Mouse (Mus musculus) megakaryocyte, embryonic 14.5 days (primary cell): Measurements from ENCODE around the gene Gm1979.
"Not testable (repeated sequence)": the region's sequence is repeated elsewhere in the genome, so short reads cannot be mapped to it uniquely, and the experiment has no call there.

Experiments used
- FLI1 ChIP-seq: IDR thresholded peaks from 2 replicates; pipeline ENCODE4 v1.6.1; 2012; ENCODE audit warnings: low read length, inconsistent platforms, mixed read lengths
- GATA1 ChIP-seq: IDR thresholded peaks from 3 replicates; pipeline ENCODE4 v1.6.1; 2012; ENCODE audit warnings: mixed read lengths, low read length, inconsistent platforms, borderline replicate concordance

DNA sequence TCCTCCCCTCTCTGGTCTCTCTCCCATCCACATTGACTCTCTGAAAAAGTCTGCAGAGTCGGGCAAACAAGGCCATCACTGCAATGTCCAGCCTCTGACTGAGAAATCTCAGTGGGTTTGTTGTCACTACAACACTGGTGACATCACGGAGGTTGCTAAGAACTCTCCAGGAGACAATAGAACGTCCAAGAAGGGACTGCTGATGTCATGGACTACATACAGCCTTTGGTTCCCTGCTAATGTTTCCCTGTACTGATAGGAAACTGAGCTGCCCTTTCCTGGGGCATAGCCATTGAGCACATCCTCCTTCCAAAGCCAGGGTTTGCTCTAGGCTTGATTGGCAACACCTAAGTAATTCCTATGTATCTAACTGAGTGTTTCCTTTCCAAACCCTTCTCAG, 18.2 kb upstream of the Gm1979 start, which contains the start of gene Gm5862:
- not testable (repeated sequence) for TF ChIP-seq FLI1, GATA1
